Mouse (Mus musculus): ENCODE results near the gene Ifitm3.
"Not testable (repeated sequence)": the region's sequence is repeated elsewhere in the genome, so short reads cannot be mapped to it uniquely, and the experiment has no call there.

The Ifitm3 gene

GRCm38 (mm10) chr7:141003248-141004010 is 7.1 kb downstream of the Ifitm3 start:
- DNase-seq (ENCODE audit: extremely low spot score, low spot score) = no peak

- no peak for DNase-seq (ENCODE audit: extremely low spot score, low spot score)
Observed at GRCm38 (mm10) chr7:141000881-141001708, 9.5 kb downstream of the Ifitm3 start.

GRCm38 (mm10) chr7:140998853-140999700 is 11.5 kb downstream of the Ifitm3 start:
- DNase-seq (ENCODE audit: extremely low spot score, low spot score) = no peak

GRCm38 (mm10) chr7:140997817-140998216 is 12.8 kb downstream of the Ifitm3 start:
- DNase-seq (ENCODE audit: extremely low spot score, low spot score) = no peak

GRCm38 (mm10) chr7:140991117-140991689 is 19.4 kb downstream of the Ifitm3 start:
- DNase-seq (ENCODE audit: extremely low spot score, low spot score) = no peak

- DNase-seq (ENCODE audit: extremely low spot score, low spot score) = no peak
Observed at GRCm38 (mm10) chr7:140990622-140991021, 19.9 kb downstream of the Ifitm3 start.

- DNase-seq (ENCODE audit: extremely low spot score, low spot score) = no peak
Observed at GRCm38 (mm10) chr7:140990185-140990584, 20.4 kb downstream of the Ifitm3 start.

- DNase-seq (ENCODE audit: extremely low spot score, low spot score) = no peak
Observed at GRCm38 (mm10) chr7:140989022-140989421, 21.5 kb downstream of the Ifitm3 start.

- DNase-seq (ENCODE audit: extremely low spot score, low spot score) = no peak
Observed at GRCm38 (mm10) chr7:140987182-140988138, 23.1 kb downstream of the Ifitm3 start.

- DNase-seq (ENCODE audit: extremely low spot score, low spot score) = no peak
Observed at GRCm38 (mm10) chr7:140982971-140983370, 27.6 kb downstream of the Ifitm3 start.

- no peak for DNase-seq (ENCODE audit: extremely low spot score, low spot score)
Observed at GRCm38 (mm10) chr7:140981704-140982103, 28.9 kb downstream of the Ifitm3 start.

- DNase-seq (ENCODE audit: extremely low spot score, low spot score) = not testable (repeated sequence)
Observed at GRCm38 (mm10) chr7:140976720-140977119, 33.9 kb downstream of the Ifitm3 start.

- no peak for DNase-seq (ENCODE audit: extremely low spot score, low spot score)
Observed at GRCm38 (mm10) chr7:140975465-140975864, 35.1 kb downstream of the Ifitm3 start.

- no peak for DNase-seq (ENCODE audit: extremely low spot score, low spot score)
Observed at GRCm38 (mm10) chr7:140974940-140975339, 35.6 kb downstream of the Ifitm3 start.

GRCm38 (mm10) chr7:140973396-140974165 is 37.0 kb downstream of the Ifitm3 start:
- no peak for DNase-seq (ENCODE audit: extremely low spot score, low spot score)

GRCm38 (mm10) chr7:140971479-140972171 is 38.9 kb downstream of the Ifitm3 start:
- no peak for DNase-seq (ENCODE audit: extremely low spot score, low spot score)

- no peak for DNase-seq (ENCODE audit: extremely low spot score, low spot score)
Observed at GRCm38 (mm10) chr7:140970931-140971330, 39.6 kb downstream of the Ifitm3 start.

GRCm38 (mm10) chr7:140968710-140969109 is 41.9 kb downstream of the Ifitm3 start:
- not testable (repeated sequence) for DNase-seq (ENCODE audit: extremely low spot score, low spot score)
